Mouse (Mus musculus) lung, postnatal 0 days (tissue): ENCODE data around the gene Slc16a3.

Source experiments
- CTCF ChIP-seq: IDR thresholded peaks from 2 replicates; pipeline ENCODE4 v1.5.1; 2016; ENCODE audit warnings: antibody characterized with exemption, mild to moderate bottlenecking
- EP300 ChIP-seq: IDR thresholded peaks from 2 replicates; pipeline ENCODE4 v1.6.1; 2016; ENCODE audit warnings: antibody characterized with exemption, mild to moderate bottlenecking, control low read depth

- TF ChIP-seq CTCF: no peak
- TF ChIP-seq EP300: no peak
Measured at GRCm38 (mm10) chr11:120928468-120928867, 19.8 kb upstream of the Slc16a3 start.
